Mouse (Mus musculus) ZHBTc4 (cell line): ENCODE results near the gene Msi2.

Experiments
- DNase-seq: peaks from one replicate; pipeline ENCODE4 v3.0.0-alpha.2; 2011; ENCODE audit warnings: low read depth, low spot score

Msi2 gene

GRCm38 (mm10) chr11:88614527-88615305 lies 103.6 kb downstream of the Msi2 start:
- no peak for DNase-seq

DNA sequence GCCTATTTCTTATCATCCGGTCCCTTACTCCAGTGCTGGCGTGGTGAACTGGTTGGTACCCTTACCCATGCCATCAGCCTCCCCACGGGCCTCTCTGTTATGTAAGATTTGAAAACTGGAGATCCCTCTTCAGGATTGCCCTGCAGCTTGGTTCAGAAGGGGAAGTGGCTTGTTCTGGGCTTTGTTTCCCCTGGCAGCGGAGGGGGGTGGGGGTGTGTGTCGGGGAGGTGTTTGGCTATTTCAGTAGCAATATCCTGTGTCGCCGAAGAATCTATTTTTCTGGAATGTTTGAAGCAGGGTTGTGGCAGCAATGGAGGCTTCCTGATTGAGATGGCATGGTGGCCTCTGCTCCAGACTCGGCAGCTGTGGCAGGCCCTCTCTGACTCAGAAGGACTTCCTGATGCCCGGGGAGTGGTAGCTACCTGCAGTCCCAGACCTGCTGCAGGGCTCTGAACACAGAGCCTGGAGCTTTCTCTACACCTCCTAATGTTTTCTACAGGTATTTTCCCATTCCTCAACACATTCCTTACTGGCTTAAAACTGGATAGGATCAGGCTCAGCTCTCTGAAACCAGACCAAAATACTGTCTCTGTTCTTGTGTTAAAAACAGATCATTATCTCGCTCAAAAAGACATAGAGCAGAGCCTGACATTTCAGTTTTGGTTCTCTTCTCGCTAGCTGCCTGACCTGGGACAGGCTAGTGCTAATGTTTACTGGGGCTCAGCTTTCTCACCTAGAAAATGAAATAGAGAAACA lies 104.4 kb downstream of the Msi2 start:
- no peak for DNase-seq

GRCm38 (mm10) chr11:88613008-88613407 lies 105.3 kb downstream of the Msi2 start:
- peak; percentile 84 for DNase-seq

DNA sequence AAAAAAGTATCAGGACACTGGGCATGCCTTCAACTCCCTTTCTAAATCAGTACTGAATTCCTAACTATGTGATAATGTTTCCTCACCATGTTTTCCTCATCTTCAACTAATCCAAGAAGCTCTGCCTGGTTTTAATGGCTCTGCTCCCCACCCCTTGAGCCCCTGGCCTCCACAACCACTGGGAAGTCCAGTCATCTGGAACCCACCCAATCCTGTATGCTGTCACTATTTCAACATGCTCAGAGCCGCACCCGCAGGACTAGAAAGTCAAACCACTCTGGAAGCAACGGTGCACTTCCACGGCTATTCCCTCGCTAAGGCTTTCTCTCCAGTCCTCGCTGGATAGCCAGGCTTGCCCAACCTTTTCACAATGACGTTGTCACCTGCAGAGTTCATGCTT lies 106.2 kb downstream of the Msi2 start:
- no peak for DNase-seq

GRCm38 (mm10) chr11:88610809-88611208 lies 107.5 kb downstream of the Msi2 start:
- DNase-seq, result no peak

- DNase-seq, result no peak
Observed at GRCm38 (mm10) chr11:88610112-88610511, 108.2 kb downstream of the Msi2 start.

- no peak for DNase-seq
Observed at GRCm38 (mm10) chr11:88608584-88608983, 109.7 kb downstream of the Msi2 start.

DNA sequence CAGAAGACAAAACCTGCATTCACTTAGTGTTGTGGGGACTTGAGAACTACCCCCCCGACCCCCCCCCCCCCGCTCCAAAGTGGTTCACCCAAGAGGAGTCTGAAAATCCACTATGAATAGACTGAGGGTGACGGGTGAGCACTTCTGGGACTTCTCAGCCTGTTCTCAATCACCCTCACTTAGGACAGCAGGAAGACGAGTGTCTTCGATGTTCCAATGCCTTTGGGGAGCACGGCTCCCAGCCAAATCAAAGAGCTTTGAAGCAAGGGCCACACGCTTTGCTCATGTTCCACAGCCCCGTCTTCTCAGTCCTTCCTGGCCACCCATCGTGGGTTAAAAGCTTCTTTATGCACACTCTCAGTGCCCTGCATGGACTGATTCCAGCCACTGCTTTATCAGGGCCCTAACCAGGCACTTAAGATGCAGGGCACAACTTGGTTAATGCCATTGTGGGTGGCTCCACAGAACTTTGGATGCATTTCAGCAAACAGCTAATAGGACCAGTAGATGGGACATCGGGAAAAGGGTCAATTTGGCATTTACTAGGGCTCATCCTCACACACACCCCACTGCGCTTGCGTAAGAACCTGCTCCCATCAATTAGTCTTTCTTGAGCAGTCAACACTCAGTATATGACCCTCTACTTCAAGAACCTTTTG lies 110.5 kb downstream of the Msi2 start:
- DNase-seq, result no peak

- no peak for DNase-seq
Observed at GRCm38 (mm10) chr11:88605771-88606170, 112.5 kb downstream of the Msi2 start.

- DNase-seq, result no peak
Observed at GRCm38 (mm10) chr11:88605098-88605525, 113.2 kb downstream of the Msi2 start.

GRCm38 (mm10) chr11:88604635-88605034 lies 113.7 kb downstream of the Msi2 start:
- DNase-seq, result no peak

DNA sequence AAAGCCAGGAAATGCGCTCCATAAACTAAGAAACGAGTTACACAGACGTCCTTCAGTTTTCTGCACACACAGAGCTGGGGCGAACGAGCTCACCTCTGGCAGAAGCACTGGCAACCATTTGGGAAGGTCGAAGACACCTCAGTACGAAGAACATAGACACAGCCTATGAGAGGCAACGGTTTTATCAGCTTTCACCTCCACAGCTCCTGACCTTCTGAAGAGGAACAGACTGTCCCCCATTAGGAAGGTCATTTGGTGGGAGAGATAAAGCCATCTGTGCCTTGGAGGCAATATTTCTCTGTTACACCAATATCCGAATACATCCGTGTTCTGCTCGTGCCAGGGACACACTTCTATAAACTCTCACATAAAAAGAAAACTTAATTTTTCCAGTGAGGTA lies 114.9 kb downstream of the Msi2 start:
- no peak for DNase-seq

DNA sequence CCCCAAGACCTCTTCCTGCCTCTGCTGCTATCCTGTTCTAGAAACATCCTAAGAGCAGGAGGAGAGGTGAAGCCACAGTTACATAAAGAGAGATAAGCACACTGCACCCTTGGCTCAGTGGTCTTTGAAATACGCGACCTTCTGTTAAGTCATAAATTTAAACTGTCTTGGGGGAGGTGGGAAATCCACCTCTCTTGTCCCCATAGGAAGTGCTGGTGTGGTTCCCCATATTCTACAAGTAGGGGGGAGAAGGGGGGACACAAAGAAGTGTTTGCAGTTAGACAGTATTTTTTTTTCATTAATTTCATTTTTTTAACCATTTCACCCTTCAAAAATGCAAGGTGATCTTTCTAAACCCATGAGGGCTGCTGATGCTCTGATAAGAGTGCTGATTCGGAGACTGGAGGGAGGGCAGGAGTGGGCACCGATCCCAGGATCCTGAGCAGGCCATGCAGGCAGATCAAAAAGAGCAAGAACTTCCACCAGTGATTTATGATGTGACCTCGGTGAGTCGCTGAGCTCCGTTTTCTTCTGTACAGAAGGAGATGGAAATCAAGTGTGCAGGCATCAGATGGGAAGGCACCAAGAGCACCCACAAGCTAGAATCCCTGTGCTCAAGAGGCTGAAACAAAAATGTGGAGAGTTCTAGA lies 115.7 kb downstream of the Msi2 start:
- no peak for DNase-seq

- no peak for DNase-seq
Observed at GRCm38 (mm10) chr11:88600194-88600593, 118.1 kb downstream of the Msi2 start.

DNA sequence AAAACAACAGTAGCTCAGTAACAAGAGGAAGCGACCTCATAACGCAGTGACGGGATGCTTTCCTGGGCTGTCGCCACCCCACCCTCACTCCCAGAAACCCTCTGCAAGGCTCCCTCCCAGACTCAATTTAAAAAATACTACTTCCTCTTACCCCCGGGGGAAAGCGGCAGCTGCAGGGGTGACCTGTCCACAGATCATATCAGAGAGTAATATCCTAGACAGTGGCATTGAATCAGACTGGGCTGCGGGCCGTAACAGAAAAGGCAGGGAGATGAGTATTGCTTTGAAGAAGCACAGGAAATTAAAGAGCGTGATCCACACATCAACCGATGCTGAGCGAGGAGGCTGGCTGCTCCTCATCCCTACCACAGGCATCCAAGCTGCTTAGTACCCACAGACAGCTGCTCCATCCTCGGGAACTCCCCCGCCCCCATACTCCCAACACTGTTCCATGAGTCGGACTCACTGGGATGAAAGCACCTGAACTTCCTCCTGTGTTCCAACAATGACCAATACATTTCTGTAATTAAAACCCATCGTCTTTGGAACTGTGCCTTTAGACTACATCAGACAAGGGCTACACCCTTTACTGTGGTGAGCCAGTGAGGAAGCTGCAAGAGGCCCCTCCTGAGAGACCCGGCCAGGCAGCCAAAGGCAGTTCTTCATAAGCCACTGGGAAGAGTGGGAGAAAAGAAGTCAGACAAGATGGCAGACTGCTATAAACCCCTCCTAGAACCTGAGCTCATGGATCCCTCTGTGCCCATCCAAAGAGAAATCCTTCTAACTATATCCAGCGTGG lies 118.8 kb downstream of the Msi2 start:
- no peak for DNase-seq

DNA sequence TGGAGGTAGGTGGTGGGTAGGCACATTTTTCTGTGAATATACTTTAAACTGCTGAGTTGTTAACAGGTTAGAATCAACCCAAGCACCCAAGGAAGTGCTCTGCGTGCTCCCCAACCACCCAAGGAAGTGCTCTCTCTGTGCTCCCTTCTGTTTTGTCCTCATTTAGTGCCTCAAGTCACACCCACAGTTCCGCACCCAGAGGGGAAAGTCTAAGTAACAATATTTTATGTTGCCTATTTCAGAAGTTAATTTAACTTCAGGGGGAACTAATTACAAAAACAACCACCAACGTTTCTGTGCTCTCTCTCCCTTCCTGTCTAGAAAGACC lies 119.5 kb downstream of the Msi2 start:
- DNase-seq, result no peak

DNA sequence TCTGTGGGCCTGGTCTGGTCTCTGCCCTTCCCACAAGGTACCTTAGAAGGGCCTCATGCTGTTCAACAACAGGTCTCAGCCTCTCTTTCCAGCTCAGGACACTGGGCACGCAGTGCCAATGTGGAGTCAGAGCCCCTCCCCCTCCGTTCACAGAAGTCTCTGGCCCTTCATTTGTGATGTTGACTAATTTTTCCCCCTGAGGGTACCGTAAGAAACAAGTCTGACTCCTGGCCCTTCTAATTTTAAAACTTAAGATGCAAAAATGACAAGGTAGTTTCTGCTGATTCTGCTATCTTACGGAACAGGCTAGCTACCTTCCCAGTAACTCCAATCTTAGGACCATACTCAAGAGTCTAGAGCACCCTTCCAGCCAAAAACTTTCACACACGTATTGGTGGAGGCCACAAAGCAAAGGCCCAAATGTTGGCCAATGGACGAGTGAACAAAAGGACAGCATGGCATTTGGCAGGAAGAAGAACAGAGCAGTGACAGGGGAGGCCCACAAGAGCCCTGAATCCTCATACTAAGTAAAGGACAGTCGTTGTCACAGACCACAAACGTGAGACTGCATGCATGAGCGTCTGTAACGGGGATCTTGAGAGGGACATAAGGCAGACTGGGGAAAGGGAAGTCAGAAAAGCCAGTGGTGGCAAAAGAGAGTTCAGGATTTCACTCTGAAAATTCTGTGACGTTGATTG lies 120.0 kb downstream of the Msi2 start:
- DNase-seq, result no peak

DNA sequence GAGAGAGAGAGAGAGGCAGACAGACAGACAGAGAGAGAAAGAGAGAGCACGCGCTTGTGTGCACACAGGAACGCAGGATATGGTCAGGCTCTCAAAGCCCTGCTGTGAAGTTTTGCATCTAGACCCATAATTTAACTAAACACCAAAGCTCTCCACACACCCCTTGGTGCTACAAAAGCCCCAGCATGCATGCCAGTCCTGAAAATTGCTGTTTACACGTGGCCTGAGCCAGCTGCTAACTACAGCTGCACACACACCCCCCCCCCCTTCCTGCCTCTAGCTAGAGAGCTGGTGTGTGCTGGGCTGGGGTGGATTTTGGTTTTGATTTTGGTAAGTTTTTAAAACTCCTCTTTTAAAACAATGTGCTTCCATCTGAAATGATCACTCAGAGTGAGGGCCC lies 122.7 kb downstream of the Msi2 start:
- DNase-seq, result no peak

DNA sequence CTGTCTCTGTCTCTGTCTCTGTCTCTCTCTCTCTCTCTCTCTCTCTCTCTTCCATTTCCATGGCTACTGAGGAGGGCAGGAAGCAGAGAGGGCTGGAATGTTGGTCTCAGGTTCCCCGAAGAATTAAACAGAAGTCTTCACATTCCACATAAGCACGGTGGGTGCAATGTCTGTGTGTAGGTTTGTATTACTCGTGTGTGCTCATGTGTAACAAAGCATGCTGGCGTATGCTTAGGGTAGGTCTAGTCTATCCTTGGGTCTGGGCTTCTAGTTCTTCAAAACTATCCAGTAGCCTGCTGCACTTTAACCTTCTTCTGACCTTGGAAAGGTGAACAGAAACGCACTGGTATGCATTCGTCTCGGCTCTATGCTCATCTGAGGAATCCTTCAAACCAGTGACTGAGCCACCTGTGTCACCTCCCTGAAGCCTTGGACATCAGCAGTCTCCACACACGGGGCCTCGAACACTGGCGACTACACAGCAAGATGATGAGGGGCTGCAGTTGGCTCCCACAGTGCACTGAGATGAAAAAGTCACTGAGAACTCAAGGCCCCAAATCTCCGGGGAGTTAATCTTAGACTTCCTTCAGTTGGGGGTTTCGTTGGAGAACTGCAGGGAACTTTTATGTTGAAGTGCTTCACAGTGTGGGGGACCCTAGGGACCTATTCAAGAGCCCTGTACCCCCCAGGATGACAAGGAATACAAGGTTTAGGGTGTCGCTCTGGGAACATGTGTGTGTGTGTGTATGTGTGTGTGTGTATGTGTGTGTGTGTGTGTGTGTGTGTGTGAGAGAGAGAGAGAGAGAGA lies 123.3 kb downstream of the Msi2 start:
- peak; percentile 40 for DNase-seq

GRCm38 (mm10) chr11:88594010-88594409 lies 124.3 kb downstream of the Msi2 start:
- peak; percentile 85 for DNase-seq
